Mouse (Mus musculus) brain, embryonic 14.5 days (tissue): ENCODE data around the gene Tln1. TPM values are rescaled to one million over a fixed set of nuclear protein-coding genes. Genes with fewer than 3 reads are reported as not detected.
"Not testable (repeated sequence)": the region's sequence is repeated elsewhere in the genome, so short reads cannot be mapped to it uniquely, and the experiment has no call there.

Experiments
- DNase-seq: peaks from one replicate; pipeline ENCODE4 v3.0.0-alpha.2; 2011; ENCODE audit warnings: low read depth
- CTCF ChIP-seq: fragments of 200-500 bp; IDR thresholded peaks from 2 replicates; pipeline ENCODE4 v1.5.1; 2012; ENCODE audit warnings: inconsistent platforms, mild to moderate bottlenecking, moderate library complexity, borderline replicate concordance; ENCODE audit not compliant: insufficient read depth, insufficient read length; ENCODE audit errors: extremely low read depth
- POLR2A ChIP-seq: fragments of 200-500 bp; IDR thresholded peaks from 2 replicates; pipeline ENCODE4 v1.6.1; 2012; ENCODE audit warnings: mild to moderate bottlenecking, inconsistent platforms, borderline replicate concordance; ENCODE audit not compliant: poor library complexity, insufficient read depth, insufficient read length, severe bottlenecking; ENCODE audit errors: extremely low read depth
- polyA plus RNA-seq: library from polyadenylated mRNA; depleted of rRNA; stranded (reverse); fragments of >200 nt; gene quantifications from 2 replicates; pipeline ENCODE4 v1.2.3, GENCODE M21; 2012; rRNA removed

The Tln1 gene
- polyA plus RNA-seq, 1 experiment: 53.6 TPM

GRCm38 (mm10) chr4:43493186-43493845 lies 69.2 kb downstream of the Tln1 start:
- TF ChIP-seq CTCF: no peak
- peak; percentile 93 for TF ChIP-seq POLR2A
- DNase-seq: peak; percentile 98

DNA sequence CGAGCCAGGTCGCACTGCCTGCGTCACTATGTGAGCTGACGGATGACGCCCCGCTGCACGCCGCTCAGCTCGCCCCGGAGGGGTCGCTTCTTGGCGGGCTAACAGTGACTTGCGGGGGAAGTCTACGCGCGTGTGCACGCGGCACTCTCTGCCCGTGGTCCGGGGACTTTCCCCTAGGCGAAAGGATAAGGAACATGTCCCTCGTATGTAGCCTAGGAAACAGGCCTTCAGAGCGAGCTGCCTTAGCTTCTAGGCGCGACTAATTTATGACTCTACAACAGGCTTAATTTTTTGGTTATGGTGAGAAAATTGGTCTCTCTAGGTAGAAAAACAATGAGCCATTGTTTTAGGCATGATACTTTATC lies 69.7 kb downstream of the Tln1 start, which contains the start of gene Ccdc107:
TSS of gene Ccdc107 (plus strand) at position 80 of the 365 bp plus-strand sequence.
- no peak for TF ChIP-seq CTCF
- peak; percentile 99 for DNase-seq

GRCm38 (mm10) chr4:43492101-43492820 lies 70.2 kb downstream of the Tln1 start:
- no peak for DNase-seq
- no peak for TF ChIP-seq CTCF
- no peak for TF ChIP-seq POLR2A

- no peak for TF ChIP-seq CTCF
- TF ChIP-seq POLR2A: no peak
Observed at GRCm38 (mm10) chr4:43490801-43491200, 71.7 kb downstream of the Tln1 start.

DNA sequence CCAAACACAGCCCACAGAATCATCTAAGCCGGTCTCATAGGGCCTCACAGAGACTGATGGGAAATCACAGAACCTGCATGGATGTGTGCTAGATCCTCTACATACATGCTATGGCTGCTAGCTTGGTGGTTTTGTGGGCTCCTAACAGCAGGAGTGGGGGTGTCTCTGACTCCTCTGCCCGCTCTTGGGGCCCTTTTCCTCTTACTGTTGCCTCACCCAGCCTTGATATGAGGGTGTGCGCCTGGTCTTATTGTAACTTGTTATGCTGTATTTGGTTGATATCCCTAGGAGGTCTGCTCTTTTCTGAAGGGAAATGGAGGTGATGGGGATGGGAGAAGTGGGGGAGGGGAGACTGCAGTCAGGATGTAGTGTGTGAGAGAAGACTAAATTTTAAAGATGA lies 72.9 kb downstream of the Tln1 start:
- no peak for TF ChIP-seq POLR2A
- no peak for TF ChIP-seq CTCF
- DNase-seq: no peak

More at GRCm38 (mm10) chr4:43490801-43491200, 71.7 kb downstream of the Tln1 start:
- no peak for DNase-seq

GRCm38 (mm10) chr4:43485666-43486065 lies 76.8 kb downstream of the Tln1 start:
- DNase-seq: not testable (repeated sequence)

DNA sequence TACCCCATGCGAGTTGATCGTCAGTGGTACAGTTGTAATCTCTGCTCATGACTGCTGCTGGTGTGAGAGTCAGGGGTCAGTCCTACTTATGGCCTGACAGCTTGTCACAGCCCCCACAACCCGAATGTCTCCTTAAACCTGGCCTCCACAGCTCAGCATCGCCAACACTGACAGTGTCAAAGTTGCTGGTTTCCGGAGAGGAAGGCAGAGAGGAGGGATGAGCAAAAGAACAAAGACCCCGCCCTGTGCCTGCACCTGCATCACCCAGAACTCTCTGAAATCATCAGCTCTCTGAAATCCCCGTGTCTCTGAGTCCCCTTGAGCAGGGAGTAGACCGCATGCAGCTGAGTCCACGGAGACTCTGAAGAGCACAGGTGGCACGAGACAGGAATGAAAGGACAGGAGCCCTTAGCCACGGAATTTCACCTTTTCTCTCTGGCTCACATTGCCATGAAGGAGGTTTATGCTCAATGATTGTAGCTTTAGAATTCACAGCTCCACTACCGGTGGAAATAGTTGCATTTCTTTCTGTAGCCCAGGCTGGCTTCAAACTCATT lies 78.9 kb downstream of the Tln1 start, which contains the start of gene Sit1:
TSS of gene Sit1 (minus strand) at position 200 of the 557 bp plus-strand sequence.
- no peak for DNase-seq
- TF ChIP-seq POLR2A (no peak), CTCF (no peak)

DNA sequence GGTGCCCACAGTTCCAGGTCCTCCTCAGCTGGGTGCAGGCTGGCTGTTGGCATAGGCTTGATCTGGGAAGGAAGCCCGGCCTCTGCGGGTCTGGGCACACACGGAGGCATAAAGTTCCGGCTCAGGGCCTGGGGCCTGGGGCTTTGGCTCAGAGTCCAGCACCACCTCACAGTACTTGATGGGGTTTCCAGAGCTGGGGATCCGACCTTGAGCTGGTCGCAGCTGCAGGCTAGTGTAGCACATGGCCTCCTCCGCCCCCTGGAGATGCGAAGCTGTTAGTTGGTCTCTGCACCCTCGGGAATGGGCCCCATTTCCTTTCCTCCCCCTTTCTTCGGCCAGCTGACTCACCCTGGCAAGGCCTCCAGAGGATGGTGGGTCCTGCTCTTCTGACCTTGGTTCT lies 79.9 kb downstream of the Tln1 start:
- no peak for TF ChIP-seq CTCF
- no peak for DNase-seq

GRCm38 (mm10) chr4:43481894-43482456 lies 80.5 kb downstream of the Tln1 start:
- DNase-seq: no peak
- TF ChIP-seq CTCF: no peak
- TF ChIP-seq POLR2A: no peak

Other genes starting within 250 kb of the Tln1 start
- gene Rusc2, start 180.7 kb downstream of the Tln1 start, polyA plus RNA-seq: 49.8 and 124 TPM in 2 replicates
- gene Fam166b, start 133.6 kb downstream of the Tln1 start, polyA plus RNA-seq: 1.1 and 1.7 TPM in 2 replicates
- 89.1 and 109 TPM in 2 replicates for gene Tesk1, start 120.8 kb downstream of the Tln1 start, polyA plus RNA-seq
- gene Cd72, start 108.1 kb downstream of the Tln1 start, polyA plus RNA-seq: 0.14 TPM in 1 of 2 replicates, not detected in the other
- not detected in 2 replicates for gene Sit1, start 79.0 kb downstream of the Tln1 start, polyA plus RNA-seq
- gene Ccdc107, start 69.8 kb downstream of the Tln1 start, polyA plus RNA-seq: 100.0 and 137 TPM in 2 replicates
- gene Arhgef39, start 63.0 kb downstream of the Tln1 start, polyA plus RNA-seq: 19.5 and 66.1 TPM in 2 replicates
- gene Car9, start 55.7 kb downstream of the Tln1 start, polyA plus RNA-seq: 0.14 and 0.37 TPM in 2 replicates
- gene Tpm2, start 38.9 kb downstream of the Tln1 start, polyA plus RNA-seq: 9.0 and 12.1 TPM in 2 replicates
- 47.9 and 63.8 TPM in 2 replicates for gene Creb3, start 359 bp downstream of the Tln1 start, polyA plus RNA-seq
- 56.0 and 61.7 TPM in 2 replicates for gene Rgp1, start 16.0 kb upstream of the Tln1 start, polyA plus RNA-seq
- gene Gba2, start 16.2 kb upstream of the Tln1 start, polyA plus RNA-seq: 91.6 and 110 TPM in 2 replicates
- 0.16 TPM in 1 of 2 replicates, not detected in the other for gene Msmp, start 21.8 kb upstream of the Tln1 start, polyA plus RNA-seq
- 61.7 and 65.6 TPM in 2 replicates for gene Npr2, start 69.2 kb upstream of the Tln1 start, polyA plus RNA-seq
- 7.3 and 9.0 TPM in 2 replicates for gene Spag8, start 90.9 kb upstream of the Tln1 start, polyA plus RNA-seq
- 43.0 and 64.6 TPM in 2 replicates for gene Hint2, start 93.8 kb upstream of the Tln1 start, polyA plus RNA-seq
- gene Tmem8b, start 106.3 kb upstream of the Tln1 start, polyA plus RNA-seq: 27.0 and 42.0 TPM in 2 replicates
- gene Fam221b, start 106.5 kb upstream of the Tln1 start, polyA plus RNA-seq: 0.23 and 0.34 TPM in 2 replicates
- not detected in 2 replicates for gene Olfr70, start 138.1 kb upstream of the Tln1 start, polyA plus RNA-seq
- gene Olfr71, start 147.6 kb upstream of the Tln1 start, polyA plus RNA-seq: not detected in 2 replicates
- 0.38 and 0.53 TPM in 2 replicates for gene Hrct1, start 164.5 kb upstream of the Tln1 start, polyA plus RNA-seq
- gene Spaar, start 167.3 kb upstream of the Tln1 start, polyA plus RNA-seq: 0.10 and 0.11 TPM in 2 replicates
- not detected in 2 replicates for gene Olfr159, start 208.3 kb upstream of the Tln1 start, polyA plus RNA-seq